27 mouse cellular contexts compared by ENCODE assay signal in the genomic region with DNA sequence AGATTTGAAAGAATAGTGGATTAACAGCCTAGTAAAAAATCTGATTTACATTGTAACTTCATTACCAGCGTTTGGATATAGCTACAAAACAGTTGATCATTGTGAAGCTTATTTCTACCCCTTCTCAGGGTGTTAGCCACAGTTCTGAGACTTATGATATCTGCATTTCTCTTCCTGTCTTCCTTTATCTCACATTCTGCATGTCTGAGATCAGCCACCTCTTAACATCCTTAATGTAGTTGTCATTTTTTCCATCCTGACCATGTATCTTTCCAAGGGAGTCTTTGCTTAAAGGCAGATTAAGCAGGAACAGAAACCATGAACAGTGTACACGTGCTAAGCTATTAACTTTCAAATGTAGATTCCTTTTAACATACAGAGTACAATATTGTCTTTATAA.
"Had no signal": no experiment of that assay in that cellular context is flagged by ENCODE, and none has a peak within 500 bp of the region (broad histone marks: within the 10 kb centered on the region; RNA-seq: fewer than 3 reads in every experiment).

No protein-coding gene starts in this region.

- ATAC-seq: forebrain, embryonic 13.5 days; forebrain, embryonic 14.5 days; forebrain, embryonic 15.5 days; forebrain, embryonic 16.5 days; forebrain, postnatal 0 days had no signal

- H3K27me3 ChIP-seq: embryonic facial prominence, embryonic 12.5 days; embryonic facial prominence, embryonic 13.5 days; embryonic facial prominence, embryonic 15.5 days; forebrain, embryonic 12.5 days; forebrain, embryonic 13.5 days; forebrain, embryonic 15.5 days had no signal

- H3K27ac ChIP-seq: embryonic facial prominence, embryonic 10.5 days; embryonic facial prominence, embryonic 12.5 days; embryonic facial prominence, embryonic 13.5 days; embryonic facial prominence, embryonic 15.5 days; forebrain, embryonic 10.5 days; forebrain, embryonic 12.5 days; forebrain, embryonic 13.5 days; forebrain, embryonic 15.5 days; gastrocnemius, adult 2 months; heart, adult 2 months had no signal

- H3K9ac ChIP-seq: embryonic facial prominence, embryonic 12.5 days; embryonic facial prominence, embryonic 13.5 days; embryonic facial prominence, embryonic 15.5 days; forebrain, embryonic 12.5 days; forebrain, embryonic 13.5 days; forebrain, embryonic 15.5 days; forebrain, postnatal 0 days had no signal

- H3K36me3 ChIP-seq: embryonic facial prominence, embryonic 10.5 days; embryonic facial prominence, embryonic 12.5 days; embryonic facial prominence, embryonic 13.5 days; embryonic facial prominence, embryonic 15.5 days; forebrain, embryonic 10.5 days; forebrain, embryonic 12.5 days; forebrain, embryonic 15.5 days had no signal

- H3K4me2 ChIP-seq: embryonic facial prominence, embryonic 12.5 days; embryonic facial prominence, embryonic 13.5 days; embryonic facial prominence, embryonic 15.5 days; forebrain, embryonic 12.5 days; forebrain, embryonic 13.5 days; forebrain, embryonic 15.5 days had no signal

- H3K4me1 ChIP-seq: embryonic facial prominence, embryonic 10.5 days; embryonic facial prominence, embryonic 12.5 days; embryonic facial prominence, embryonic 13.5 days; embryonic facial prominence, embryonic 15.5 days; forebrain, embryonic 10.5 days; forebrain, embryonic 12.5 days; forebrain, embryonic 13.5 days; forebrain, embryonic 15.5 days had no signal

- H3K9me3 ChIP-seq: embryonic facial prominence, embryonic 10.5 days; embryonic facial prominence, embryonic 12.5 days; embryonic facial prominence, embryonic 13.5 days; embryonic facial prominence, embryonic 15.5 days; forebrain, embryonic 10.5 days; forebrain, embryonic 12.5 days; forebrain, embryonic 13.5 days; forebrain, embryonic 15.5 days had no signal

- DNase-seq: cerebellum, adult 9-10 months; cerebellum, adult 9-11 months; cerebellum, postnatal 10 days; cerebellum, postnatal 14 days; cerebellum, postnatal 25 days; cerebellum, postnatal 36 days; embryo, embryonic 11 days; forebrain, postnatal 0 days; gastrocnemius, adult 2 months; gastrocnemius, postnatal 10 days; gastrocnemius, postnatal 14 days; gastrocnemius, postnatal 25 days; gastrocnemius, postnatal 36 days; heart, adult 11 months; heart, adult 18-20 months; heart, adult 2 months had no signal

- H3K4me3 ChIP-seq: embryonic facial prominence, embryonic 10.5 days; embryonic facial prominence, embryonic 12.5 days; embryonic facial prominence, embryonic 13.5 days; embryonic facial prominence, embryonic 15.5 days; erythroblast, embryonic 14.5 days; forebrain, embryonic 10.5 days; forebrain, embryonic 12.5 days; forebrain, embryonic 13.5 days; forebrain, embryonic 15.5 days; gastrocnemius, adult 2 months; heart, adult 2 months had no signal
